Mouse (Mus musculus): ENCODE measurements around the gene Mndal. TPM values are rescaled to one million over a fixed set of nuclear protein-coding genes. Genes with fewer than 3 reads are reported as not detected.
A peak's percentile ranks its signal among the peaks of the same experiment; 100 is the strongest.
"Not testable (repeated sequence)": the region's sequence is repeated elsewhere in the genome, so short reads cannot be mapped to it uniquely, and the experiment has no call there.

Mndal gene
- polyA plus RNA-seq, 1 experiment from 2014 or later, result 3.1 TPM

GRCm38 (mm10) chr1:173905885-173906284 lies 36.4 kb downstream of the Mndal start:
- H3K27me3 ChIP-seq (replicated peaks; ENCODE audit: control insufficient read depth, insufficient read depth, low read length); H3K9ac ChIP-seq (replicated peaks; ENCODE audit: low read depth, low read length); H3K36me3 ChIP-seq (ENCODE audit: control insufficient read depth, insufficient read depth); H3K9me3 ChIP-seq (ENCODE audit: control insufficient read depth, low read length); H3K4me1 ChIP-seq (replicated peaks; ENCODE audit: control insufficient read depth, insufficient read depth, low read length); H3K27ac ChIP-seq (ENCODE audit: low read length); ATAC-seq; H3K4me2 ChIP-seq (ENCODE audit: low read length); H3K4me3 ChIP-seq (replicated peaks; ENCODE audit: low read length): not testable (repeated sequence)
- 84% methylated on average over 3 of the region's 4 CpGs for WGBS

- H3K9ac ChIP-seq (replicated peaks; ENCODE audit: low read depth, low read length); H3K27ac ChIP-seq (ENCODE audit: low read length); H3K36me3 ChIP-seq (ENCODE audit: control insufficient read depth, insufficient read depth); H3K27me3 ChIP-seq (replicated peaks; ENCODE audit: control insufficient read depth, insufficient read depth, low read length); H3K4me2 ChIP-seq (ENCODE audit: low read length); H3K4me3 ChIP-seq (replicated peaks; ENCODE audit: low read length); ATAC-seq; H3K9me3 ChIP-seq (ENCODE audit: control insufficient read depth, low read length); H3K4me1 ChIP-seq (replicated peaks; ENCODE audit: control insufficient read depth, insufficient read depth, low read length): not testable (repeated sequence)
Observed at GRCm38 (mm10) chr1:173889741-173890140, 52.5 kb downstream of the Mndal start.

DNA sequence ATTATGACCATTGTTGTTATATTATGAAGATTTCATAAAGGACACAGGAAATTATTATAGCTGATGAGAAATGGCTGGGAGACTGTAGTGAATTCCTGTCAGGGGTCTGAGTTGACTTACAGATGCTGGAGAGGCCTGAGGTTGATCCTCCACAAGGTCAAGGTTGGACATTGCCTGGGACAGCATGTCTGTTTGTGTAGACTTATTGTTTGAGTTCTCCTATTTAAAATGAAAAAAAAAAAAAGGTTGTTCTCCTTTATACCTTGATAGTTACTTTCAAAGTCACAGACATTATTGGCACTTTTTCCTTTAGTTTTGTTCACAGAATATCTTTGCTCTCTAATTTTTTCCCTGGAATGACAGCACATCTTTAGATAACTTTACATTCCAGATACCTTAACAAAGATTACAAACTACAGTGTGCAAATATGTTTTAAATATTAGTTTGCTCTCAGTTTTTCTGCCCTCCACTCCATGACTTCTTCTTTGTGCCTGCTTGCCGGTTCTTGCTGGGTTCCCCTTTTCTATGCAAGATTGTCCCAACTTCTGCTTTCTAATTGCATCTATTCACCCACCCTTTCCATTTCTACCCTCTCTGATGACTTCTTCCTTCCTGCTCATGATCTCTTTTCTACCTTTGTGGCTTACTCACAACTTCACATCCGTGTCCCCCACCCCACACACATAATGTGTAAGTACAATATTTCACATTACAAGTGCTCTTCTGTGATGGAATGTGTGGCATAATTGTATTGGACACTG lies 55.1 kb downstream of the Mndal start:
- H3K4me1 ChIP-seq (replicated peaks; ENCODE audit: control insufficient read depth, insufficient read depth, low read length); ATAC-seq; H3K9me3 ChIP-seq (ENCODE audit: control insufficient read depth, low read length); H3K9ac ChIP-seq (replicated peaks; ENCODE audit: low read depth, low read length); H3K27me3 ChIP-seq (replicated peaks; ENCODE audit: control insufficient read depth, insufficient read depth, low read length); H3K27ac ChIP-seq (ENCODE audit: low read length); H3K36me3 ChIP-seq (ENCODE audit: control insufficient read depth, insufficient read depth); H3K4me3 ChIP-seq (replicated peaks; ENCODE audit: low read length); H3K4me2 ChIP-seq (ENCODE audit: low read length): not testable (repeated sequence)
- WGBS, result 86% methylated on average over 1 of the region's 2 CpGs

GRCm38 (mm10) chr1:173880004-173880666 lies 62.2 kb downstream of the Mndal start:
- whole genome bisulfite sequencing, result 43% methylated on average over 3 of the region's 3 CpGs
- not testable (repeated sequence) for H3K27ac ChIP-seq (ENCODE audit: low read length); H3K4me3 ChIP-seq (replicated peaks; ENCODE audit: low read length); H3K9me3 ChIP-seq (ENCODE audit: control insufficient read depth, low read length); H3K4me2 ChIP-seq (ENCODE audit: low read length); H3K4me1 ChIP-seq (replicated peaks; ENCODE audit: control insufficient read depth, insufficient read depth, low read length); H3K36me3 ChIP-seq (ENCODE audit: control insufficient read depth, insufficient read depth); H3K9ac ChIP-seq (replicated peaks; ENCODE audit: low read depth, low read length); H3K27me3 ChIP-seq (replicated peaks; ENCODE audit: control insufficient read depth, insufficient read depth, low read length)
- peak; percentile 96 for ATAC-seq

GRCm38 (mm10) chr1:173879225-173879987 lies 62.9 kb downstream of the Mndal start:
- H3K36me3 ChIP-seq (ENCODE audit: control insufficient read depth, insufficient read depth); ATAC-seq; H3K4me2 ChIP-seq (ENCODE audit: low read length); H3K27me3 ChIP-seq (replicated peaks; ENCODE audit: control insufficient read depth, insufficient read depth, low read length); H3K4me1 ChIP-seq (replicated peaks; ENCODE audit: control insufficient read depth, insufficient read depth, low read length); H3K27ac ChIP-seq (ENCODE audit: low read length); H3K9me3 ChIP-seq (ENCODE audit: control insufficient read depth, low read length); H3K9ac ChIP-seq (replicated peaks; ENCODE audit: low read depth, low read length); H3K4me3 ChIP-seq (replicated peaks; ENCODE audit: low read length): not testable (repeated sequence)
- WGBS, result 78% methylated on average over 5 of the region's 5 CpGs

DNA sequence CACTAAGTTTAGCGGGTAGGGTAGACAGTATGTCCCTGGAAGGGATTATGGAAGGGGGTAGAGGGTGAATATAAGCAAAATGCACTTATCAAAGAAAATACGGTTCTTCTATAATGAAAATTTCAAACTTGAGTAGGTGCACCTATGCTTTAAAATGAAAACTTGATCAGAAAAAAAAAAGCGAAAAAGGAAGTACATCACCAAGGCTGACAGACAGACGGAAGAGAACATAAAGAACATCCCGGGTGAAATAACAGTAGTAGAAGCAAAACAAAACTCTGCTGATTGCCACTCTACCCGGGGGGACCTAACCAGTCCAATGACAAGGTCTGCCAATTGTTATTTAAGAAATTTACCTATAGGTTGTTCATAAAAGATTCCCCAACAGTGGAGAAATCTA lies 64.0 kb downstream of the Mndal start:
- ATAC-seq, result not testable (repeated sequence)

DNA sequence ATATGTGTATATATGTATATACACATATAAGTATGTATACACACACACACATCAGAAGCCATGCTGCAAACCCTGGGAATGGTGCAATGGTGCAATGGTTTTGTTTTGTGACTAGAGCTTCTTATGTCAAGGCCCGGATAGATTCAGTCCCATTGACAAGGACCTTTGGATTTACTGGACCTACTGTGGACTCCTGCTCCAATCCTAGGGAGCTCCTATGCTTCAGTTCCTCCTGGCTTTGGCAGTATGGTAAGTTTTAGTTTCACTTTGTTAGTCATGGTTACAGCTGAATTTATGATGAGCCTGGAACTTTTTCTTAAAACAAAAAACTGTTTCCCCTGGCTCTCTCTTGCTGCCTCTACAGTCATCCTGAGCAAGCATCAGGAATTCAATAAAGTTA lies 65.2 kb downstream of the Mndal start:
- H3K4me3 ChIP-seq (replicated peaks; ENCODE audit: low read length); ATAC-seq; H3K27ac ChIP-seq (ENCODE audit: low read length); H3K9ac ChIP-seq (replicated peaks; ENCODE audit: low read depth, low read length); H3K27me3 ChIP-seq (replicated peaks; ENCODE audit: control insufficient read depth, insufficient read depth, low read length); H3K4me2 ChIP-seq (ENCODE audit: low read length); H3K9me3 ChIP-seq (ENCODE audit: control insufficient read depth, low read length); H3K4me1 ChIP-seq (replicated peaks; ENCODE audit: control insufficient read depth, insufficient read depth, low read length); H3K36me3 ChIP-seq (ENCODE audit: control insufficient read depth, insufficient read depth): not testable (repeated sequence)
- 78% methylated on average over 1 of the region's 1 CpGs for WGBS

More for the DNA sequence above, 64.0 kb downstream of the Mndal start:
- not testable (repeated sequence) for H3K4me3 ChIP-seq (replicated peaks; ENCODE audit: low read length); H3K9me3 ChIP-seq (ENCODE audit: control insufficient read depth, low read length); H3K9ac ChIP-seq (replicated peaks; ENCODE audit: low read depth, low read length); H3K27me3 ChIP-seq (replicated peaks; ENCODE audit: control insufficient read depth, insufficient read depth, low read length); H3K27ac ChIP-seq (ENCODE audit: low read length); H3K4me1 ChIP-seq (replicated peaks; ENCODE audit: control insufficient read depth, insufficient read depth, low read length); H3K36me3 ChIP-seq (ENCODE audit: control insufficient read depth, insufficient read depth); H3K4me2 ChIP-seq (ENCODE audit: low read length)
- 88% methylated on average over 6 of the region's 6 CpGs for WGBS

DNA sequence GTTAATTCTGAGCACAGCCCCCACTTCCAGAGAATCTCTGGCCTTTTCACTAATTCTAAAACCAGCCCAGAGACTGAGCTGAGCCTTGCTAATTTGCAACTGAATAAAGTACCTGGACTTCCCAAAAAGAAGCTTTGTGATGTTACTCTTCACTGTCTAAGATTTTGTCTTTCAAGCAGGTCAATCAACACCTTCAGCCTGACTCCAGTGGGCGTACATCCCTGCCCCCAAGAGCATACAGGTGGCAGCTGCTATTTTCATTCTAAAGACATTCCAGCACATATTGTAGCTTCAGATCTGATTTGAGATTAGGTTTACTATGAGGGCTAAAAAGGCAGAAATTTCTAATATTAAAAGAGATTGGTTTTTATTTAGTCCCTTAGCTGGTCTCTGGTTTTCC lies 73.7 kb downstream of the Mndal start:
- not testable (repeated sequence) for H3K4me2 ChIP-seq (ENCODE audit: low read length); H3K9ac ChIP-seq (replicated peaks; ENCODE audit: low read depth, low read length); ATAC-seq; H3K9me3 ChIP-seq (ENCODE audit: control insufficient read depth, low read length); H3K27me3 ChIP-seq (replicated peaks; ENCODE audit: control insufficient read depth, insufficient read depth, low read length); H3K4me3 ChIP-seq (replicated peaks; ENCODE audit: low read length); H3K27ac ChIP-seq (ENCODE audit: low read length); H3K36me3 ChIP-seq (ENCODE audit: control insufficient read depth, insufficient read depth); H3K4me1 ChIP-seq (replicated peaks; ENCODE audit: control insufficient read depth, insufficient read depth, low read length)
- WGBS, result 84% methylated on average over 1 of the region's 1 CpGs

DNA sequence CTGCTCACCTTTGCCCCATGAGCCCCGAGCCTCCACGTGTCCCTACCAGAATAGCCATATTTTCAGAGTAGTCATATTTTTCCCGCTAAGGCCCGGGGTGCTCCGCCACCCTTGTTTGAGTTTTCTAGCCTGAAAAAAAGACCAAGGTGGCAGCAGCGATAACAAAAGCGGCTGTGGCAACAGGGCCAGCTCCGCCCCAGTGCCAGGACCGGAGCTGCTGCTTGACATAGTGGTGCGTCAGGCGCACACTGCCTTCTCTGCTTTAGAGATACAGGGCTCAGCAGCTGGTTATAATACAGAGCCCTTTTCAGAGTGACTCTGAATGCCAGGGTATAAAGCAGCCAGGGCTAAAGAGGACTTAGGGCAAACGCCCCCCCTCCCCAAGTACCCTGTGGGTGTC lies 75.8 kb downstream of the Mndal start:
- H3K9ac ChIP-seq (replicated peaks; ENCODE audit: low read depth, low read length), result no peak overlapping the region
- H3K4me1 ChIP-seq (replicated peaks; ENCODE audit: control insufficient read depth, insufficient read depth, low read length), result no peaks in the 10 kb centered on the region
- H3K4me3 ChIP-seq (replicated peaks; ENCODE audit: low read length), result no peak overlapping the region
- H3K36me3 ChIP-seq (ENCODE audit: control insufficient read depth, insufficient read depth), result no peaks in the 10 kb centered on the region
- H3K9me3 ChIP-seq (ENCODE audit: control insufficient read depth, low read length), result no peaks in the 10 kb centered on the region
- H3K27me3 ChIP-seq (replicated peaks; ENCODE audit: control insufficient read depth, insufficient read depth, low read length), result no peaks in the 10 kb centered on the region
- WGBS, result 81% methylated on average over 12 of the region's 12 CpGs
- no peak for ATAC-seq
- H3K27ac ChIP-seq (ENCODE audit: low read length), result no peak overlapping the region
- H3K4me2 ChIP-seq (ENCODE audit: low read length), result no peak overlapping the region
